Mouse (Mus musculus): ENCODE data around the gene Gm17416. TPM values are rescaled to one million over a fixed set of nuclear protein-coding genes. Genes with fewer than 3 reads are reported as not detected.

Gene Gm17416
- polyA plus RNA-seq, 1 experiment from 2014 or later = not detected

GRCm38 (mm10) chr2:152580107-152580506 lies 11.0 kb downstream of the Gm17416 start, which contains the start of gene Defb19:
Defb19 (minus strand) TSS chr2:152580312.
- Histone ChIP-seq H3K4me3 (no peak within 1 kb of the TSS), H3K9me3 (no peaks in the 10 kb centered on the region), H3K27me3 (ENCODE audit: insufficient read depth, poor library complexity, severe bottlenecking) (no peaks in the 10 kb centered on the region), H3K27ac (peak within 1 kb of the TSS; percentile 47; the same call in 1 of the 2 replicates), H3K4me1 (peaks cover 15% of the 10 kb centered on the region), H3K36me3 (no peaks in the 10 kb centered on the region)
- DNase-seq (ENCODE audit: low spot score) = no peak
- 50% methylated on average over 7 of the region's 7 CpGs for WGBS

GRCm38 (mm10) chr2:152580612-152581011 lies 11.5 kb downstream of the Gm17416 start:
- H3K4me1 ChIP-seq = peaks cover 15% of the 10 kb centered on the region
- no peak overlapping the region for H3K4me3 ChIP-seq
- no peaks in the 10 kb centered on the region for H3K27me3 ChIP-seq (ENCODE audit: insufficient read depth, poor library complexity, severe bottlenecking)
- H3K36me3 ChIP-seq = no peaks in the 10 kb centered on the region
- WGBS = 77% methylated on average over 11 of the region's 11 CpGs
- DNase-seq (ENCODE audit: low spot score) = no peak
- no peak overlapping the region for H3K27ac ChIP-seq
- no peaks in the 10 kb centered on the region for H3K9me3 ChIP-seq

- Histone ChIP-seq H3K27me3 (ENCODE audit: insufficient read depth, poor library complexity, severe bottlenecking) (no peaks in the 10 kb centered on the region), H3K9me3 (no peaks in the 10 kb centered on the region), H3K27ac (no peak overlapping the region), H3K4me3 (no peak overlapping the region), H3K36me3 (no peaks in the 10 kb centered on the region), H3K4me1 (0 out of 2 replicates have a peak, but pooled peaks cover 3% of the 10 kb centered on the region)
- 75% methylated on average over 4 of the region's 4 CpGs for WGBS
- no peak for DNase-seq (ENCODE audit: low spot score)
These were observed 17.9 kb downstream of the Gm17416 start for GRCm38 (mm10) chr2:152586926-152587560.

- no peak overlapping the region for H3K4me3 ChIP-seq
- H3K36me3 ChIP-seq = no peaks in the 10 kb centered on the region
- no peak for DNase-seq (ENCODE audit: low spot score)
- H3K9me3 ChIP-seq = no peaks in the 10 kb centered on the region
- 41% methylated on average over 2 of the region's 2 CpGs for WGBS
- no peak overlapping the region for H3K27ac ChIP-seq
- H3K27me3 ChIP-seq (ENCODE audit: insufficient read depth, poor library complexity, severe bottlenecking) = no peaks in the 10 kb centered on the region
- 0 out of 2 replicates have a peak, but pooled peaks cover 3% of the 10 kb centered on the region for H3K4me1 ChIP-seq
These were observed 19.3 kb downstream of the Gm17416 start for GRCm38 (mm10) chr2:152588450-152588849.

- Histone ChIP-seq H3K4me1 (0 out of 2 replicates have a peak, but pooled peaks cover 3% of the 10 kb centered on the region), H3K27me3 (ENCODE audit: insufficient read depth, poor library complexity, severe bottlenecking) (no peaks in the 10 kb centered on the region), H3K36me3 (no peaks in the 10 kb centered on the region), H3K27ac (no peak overlapping the region), H3K4me3 (no peak overlapping the region), H3K9me3 (no peaks in the 10 kb centered on the region)
- DNase-seq (ENCODE audit: low spot score) = no peak
- 50% methylated on average over 6 of the region's 6 CpGs for WGBS
These were observed 19.9 kb downstream of the Gm17416 start for GRCm38 (mm10) chr2:152589021-152589420.

- 63% methylated on average over 7 of the region's 7 CpGs for WGBS
- no peaks in the 10 kb centered on the region for H3K27me3 ChIP-seq (ENCODE audit: insufficient read depth, poor library complexity, severe bottlenecking)
- H3K36me3 ChIP-seq = no peaks in the 10 kb centered on the region
- H3K9me3 ChIP-seq = no peaks in the 10 kb centered on the region
- no peak within 1 kb of the TSS for H3K4me3 ChIP-seq
- no peak for DNase-seq (ENCODE audit: low spot score)
- H3K4me1 ChIP-seq = no peaks in the 10 kb centered on the region
- H3K27ac ChIP-seq = no peak within 1 kb of the TSS
These were observed 30.2 kb downstream of the Gm17416 start, which contains the start of gene Defb45 for GRCm38 (mm10) chr2:152599299-152599698. Defb45 (minus strand) TSS chr2:152599399.

GRCm38 (mm10) chr2:152600076-152600475 lies 30.9 kb downstream of the Gm17416 start:
- no peak for DNase-seq (ENCODE audit: low spot score)
- no peaks in the 10 kb centered on the region for H3K36me3 ChIP-seq
- 78% methylated on average over 6 of the region's 6 CpGs for WGBS
- H3K27me3 ChIP-seq (ENCODE audit: insufficient read depth, poor library complexity, severe bottlenecking) = no peaks in the 10 kb centered on the region
- H3K27ac ChIP-seq = no peak overlapping the region
- H3K4me3 ChIP-seq = no peak overlapping the region
- H3K4me1 ChIP-seq = no peaks in the 10 kb centered on the region
- no peaks in the 10 kb centered on the region for H3K9me3 ChIP-seq

GRCm38 (mm10) chr2:152601275-152601960 lies 32.3 kb downstream of the Gm17416 start:
- no peaks in the 10 kb centered on the region for H3K4me1 ChIP-seq
- WGBS = 70% methylated on average over 4 of the region's 4 CpGs
- no peak overlapping the region for H3K4me3 ChIP-seq
- DNase-seq (ENCODE audit: low spot score) = no peak
- no peaks in the 10 kb centered on the region for H3K27me3 ChIP-seq (ENCODE audit: insufficient read depth, poor library complexity, severe bottlenecking)
- H3K27ac ChIP-seq = no peak overlapping the region
- no peaks in the 10 kb centered on the region for H3K9me3 ChIP-seq
- H3K36me3 ChIP-seq = no peaks in the 10 kb centered on the region

- Histone ChIP-seq H3K4me3 (no peak within 1 kb of the TSS), H3K27ac (no peak within 1 kb of the TSS), H3K36me3 (no peaks in the 10 kb centered on the region), H3K4me1 (no peaks in the 10 kb centered on the region), H3K9me3 (no peaks in the 10 kb centered on the region), H3K27me3 (ENCODE audit: insufficient read depth, poor library complexity, severe bottlenecking) (no peaks in the 10 kb centered on the region)
- WGBS = 78% methylated on average over 15 of the region's 15 CpGs
- no peak for DNase-seq (ENCODE audit: low spot score)
These were observed 34.9 kb downstream of the Gm17416 start, which contains the start of gene Defb36 for GRCm38 (mm10) chr2:152604057-152604456. Defb36 (plus strand) TSS chr2:152604327.

- no peak overlapping the region for H3K27ac ChIP-seq
- WGBS = 64% methylated on average over 6 of the region's 6 CpGs
- no peaks in the 10 kb centered on the region for H3K36me3 ChIP-seq
- H3K27me3 ChIP-seq (ENCODE audit: insufficient read depth, poor library complexity, severe bottlenecking) = no peaks in the 10 kb centered on the region
- no peak for DNase-seq (ENCODE audit: low spot score)
- H3K4me1 ChIP-seq = peaks cover 11% of the 10 kb centered on the region; the same call in 1 of the 2 replicates
- no peaks in the 10 kb centered on the region for H3K9me3 ChIP-seq
- no peak overlapping the region for H3K4me3 ChIP-seq
These were observed 38.6 kb downstream of the Gm17416 start for GRCm38 (mm10) chr2:152607746-152608145.

GRCm38 (mm10) chr2:152608719-152609118 lies 39.6 kb downstream of the Gm17416 start:
- Histone ChIP-seq H3K4me3 (no peak overlapping the region), H3K36me3 (no peaks in the 10 kb centered on the region), H3K27me3 (ENCODE audit: insufficient read depth, poor library complexity, severe bottlenecking) (no peaks in the 10 kb centered on the region), H3K27ac (no peak overlapping the region), H3K9me3 (no peaks in the 10 kb centered on the region), H3K4me1 (peaks cover 11% of the 10 kb centered on the region; the same call in 1 of the 2 replicates)
- WGBS = 86% methylated on average over 1 of the region's 1 CpGs
- DNase-seq (ENCODE audit: low spot score) = no peak

GRCm38 (mm10) chr2:152612193-152612592 lies 43.1 kb downstream of the Gm17416 start:
- no peak overlapping the region; the same call in 1 of the 2 replicates for H3K27ac ChIP-seq
- no peaks in the 10 kb centered on the region for H3K9me3 ChIP-seq
- no peaks in the 10 kb centered on the region for H3K36me3 ChIP-seq
- peaks cover 11% of the 10 kb centered on the region; the same call in 1 of the 2 replicates for H3K4me1 ChIP-seq
- no peak overlapping the region; the same call in 1 of the 2 replicates for H3K4me3 ChIP-seq
- no peak for DNase-seq (ENCODE audit: low spot score)
- 36% methylated on average over 7 of the region's 8 CpGs for WGBS
- H3K27me3 ChIP-seq (ENCODE audit: insufficient read depth, poor library complexity, severe bottlenecking) = no peaks in the 10 kb centered on the region

- Histone ChIP-seq H3K4me1 (peaks cover 7% of the 10 kb centered on the region; the same call in 1 of the 2 replicates), H3K27ac (no peak overlapping the region), H3K27me3 (ENCODE audit: insufficient read depth, poor library complexity, severe bottlenecking) (0 out of 2 replicates have a peak, but pooled peaks cover under 1% of the 10 kb centered on the region), H3K4me3 (no peak overlapping the region), H3K9me3 (no peaks in the 10 kb centered on the region), H3K36me3 (no peaks in the 10 kb centered on the region)
- WGBS = 8% methylated on average over 7 of the region's 7 CpGs
- DNase-seq (ENCODE audit: low spot score) = peak; percentile 85
These were observed 46.4 kb downstream of the Gm17416 start for GRCm38 (mm10) chr2:152615563-152615962.
